8 mouse cellular contexts compared by ENCODE assay signal in the genomic region with DNA sequence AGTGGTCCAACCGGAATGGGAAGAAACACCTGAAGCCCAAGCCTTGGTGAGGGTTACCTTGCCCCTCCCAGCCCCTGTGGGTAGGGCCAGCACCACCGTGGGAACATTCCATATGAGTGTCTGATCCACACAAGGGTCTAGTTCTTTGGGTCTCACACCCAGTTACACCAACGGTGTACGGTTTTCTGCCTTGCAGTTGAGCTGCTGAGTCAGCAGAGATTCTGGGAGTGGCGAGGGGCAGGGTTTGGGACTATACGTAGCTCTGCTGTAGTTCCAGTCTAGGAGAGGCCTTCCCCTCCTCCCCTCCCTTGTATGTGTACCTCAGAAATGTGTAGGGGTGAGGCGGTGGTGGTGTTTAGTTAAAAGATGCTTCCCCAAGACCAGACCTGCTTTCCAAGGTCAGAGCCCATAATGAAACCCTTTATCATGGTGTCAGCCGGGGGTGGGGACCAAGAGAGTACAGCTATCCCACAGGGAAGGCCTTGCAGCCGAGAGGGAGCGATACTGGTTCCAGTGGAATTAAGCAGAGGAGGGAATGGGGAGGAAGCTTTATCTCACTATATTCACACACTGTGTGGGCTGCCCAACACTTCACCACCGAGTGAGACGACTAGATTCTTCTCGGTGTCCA. TPM values are rescaled to one million over a fixed set of nuclear protein-coding genes. Genes with fewer than 3 reads are reported as not detected.
A peak's percentile ranks its signal among the peaks of the same experiment; 100 is the strongest.
DNase-seq lines count a peak whose midpoint lies in the region; ATAC-seq lines count a peak whose summit lies in the region.

No protein-coding gene starts in this region.

- H3K4me1 ChIP-seq in heart, embryonic 14.5 days (ENCODE audit: control insufficient read depth in 2 of 2, insufficient read depth in 2 of 2, low read length in 2 of 2): peaks cover 8 to 10% of the 10 kb centered on the region in 2 experiments; a peak in 2 of 4 replicates
- peaks cover 21% of the 10 kb centered on the region for H3K4me1 ChIP-seq in embryonic facial prominence, embryonic 13.5 days
- H3K4me1 ChIP-seq in limb, embryonic 12.5 days (replicated peaks): peaks cover 20% of the 10 kb centered on the region
- peaks cover 20% of the 10 kb centered on the region for H3K4me1 ChIP-seq in midbrain, embryonic 13.5 days (replicated peaks)

- peak overlapping the region in 1 of 2 experiments; percentile 74; a peak in 2 of 4 replicates for H3K4me3 ChIP-seq in heart, embryonic 14.5 days (ENCODE audit: control insufficient read depth in 1 of 2, insufficient read depth in 1 of 2, low read depth in 1 of 2, low read length in 2 of 2)
- peak overlapping the region; percentile 65; the same call in 1 of the 2 replicates for H3K4me3 ChIP-seq in embryonic facial prominence, embryonic 13.5 days
- H3K4me3 ChIP-seq in limb, embryonic 12.5 days (replicated peaks): peak overlapping the region; percentile 61
- H3K4me3 ChIP-seq in midbrain, embryonic 13.5 days (replicated peaks): peak overlapping the region; percentile 66

- no peak overlapping the region for H3K27ac ChIP-seq in heart, embryonic 14.5 days (replicated peaks in 1 of 2; ENCODE audit: control insufficient read depth in 1 of 2, insufficient read depth in 1 of 2, low read depth in 2 of 2, low read length in 2 of 2)
- H3K27ac ChIP-seq in embryonic facial prominence, embryonic 13.5 days: peak overlapping the region; percentile 96
- peak overlapping the region; percentile 94 for H3K27ac ChIP-seq in limb, embryonic 12.5 days
- H3K27ac ChIP-seq in midbrain, embryonic 13.5 days: no peak overlapping the region

- H3K36me3 ChIP-seq in heart, embryonic 14.5 days (ENCODE audit: control insufficient read depth, insufficient read depth, low read length): no peaks in the 10 kb centered on the region
- H3K36me3 ChIP-seq in embryonic facial prominence, embryonic 13.5 days: no peaks in the 10 kb centered on the region
- no peaks in the 10 kb centered on the region for H3K36me3 ChIP-seq in limb, embryonic 12.5 days
- H3K36me3 ChIP-seq in midbrain, embryonic 13.5 days: no peaks in the 10 kb centered on the region

- ATAC-seq in heart, embryonic 14.5 days (ENCODE audit: insufficient number of reproducible peaks, insufficient read depth, low FRiP score, low read depth): no peak
- ATAC-seq in embryonic facial prominence, embryonic 13.5 days (ENCODE audit: insufficient number of reproducible peaks, insufficient read depth, low FRiP score, low TSS enrichment, low read depth): 0 out of 2 replicates have a peak, but pooled peaks have one; percentile 9
- ATAC-seq in limb, embryonic 12.5 days (ENCODE audit: insufficient number of reproducible peaks, insufficient read depth, low FRiP score, low TSS enrichment, low read depth): no peak
- no peak for ATAC-seq in midbrain, embryonic 13.5 days

- peak overlapping the region; percentile 98 for H3K4me2 ChIP-seq in heart, embryonic 14.5 days (ENCODE audit: low read length)
- H3K4me2 ChIP-seq in embryonic facial prominence, embryonic 13.5 days: peak overlapping the region; percentile 71
- peak overlapping the region; percentile 88 for H3K4me2 ChIP-seq in limb, embryonic 12.5 days
- H3K4me2 ChIP-seq in midbrain, embryonic 13.5 days (replicated peaks): peak overlapping the region; percentile 92

- H3K27me3 ChIP-seq in heart, embryonic 14.5 days (ENCODE audit: control insufficient read depth, insufficient read depth, low read length): 0 out of 2 replicates have a peak, but pooled peaks cover 3% of the 10 kb centered on the region
- no peaks in the 10 kb centered on the region for H3K27me3 ChIP-seq in embryonic facial prominence, embryonic 13.5 days
- no peaks in the 10 kb centered on the region for H3K27me3 ChIP-seq in limb, embryonic 12.5 days
- peaks cover 8% of the 10 kb centered on the region for H3K27me3 ChIP-seq in midbrain, embryonic 13.5 days

- no peaks in the 10 kb centered on the region for H3K9me3 ChIP-seq in heart, embryonic 14.5 days (ENCODE audit: control insufficient read depth, low read length)
- no peaks in the 10 kb centered on the region for H3K9me3 ChIP-seq in embryonic facial prominence, embryonic 13.5 days
- no peaks in the 10 kb centered on the region for H3K9me3 ChIP-seq in limb, embryonic 12.5 days
- no peaks in the 10 kb centered on the region for H3K9me3 ChIP-seq in midbrain, embryonic 13.5 days

- DNase-seq in heart, postnatal 4 days: no peak
- no peak for DNase-seq in B cell, adult 2 months
- no peak for DNase-seq in left cerebral cortex, adult 18-20 months (ENCODE audit: low spot score in 2 of 2)
- DNase-seq in layer of hippocampus, postnatal 36 days: no peak

- WGBS in heart, embryonic 14.5 days: 30% methylated on average over 13 of the region's 13 CpGs
- WGBS in embryonic facial prominence, embryonic 13.5 days: 24% methylated on average over 13 of the region's 13 CpGs
- WGBS in limb, embryonic 12.5 days: 19% methylated on average over 13 of the region's 13 CpGs
- 39% methylated on average over 13 of the region's 13 CpGs for WGBS in midbrain, embryonic 13.5 days

- no peak overlapping the region for H3K9ac ChIP-seq in heart, embryonic 14.5 days (ENCODE audit: low read length)
- H3K9ac ChIP-seq in embryonic facial prominence, embryonic 13.5 days: peak overlapping the region; percentile 87; the same call in 1 of the 2 replicates
- peak overlapping the region; percentile 79; the same call in 1 of the 2 replicates for H3K9ac ChIP-seq in limb, embryonic 12.5 days (replicated peaks)
- H3K9ac ChIP-seq in midbrain, embryonic 13.5 days (replicated peaks): 0 out of 2 replicates have a peak overlapping the region, but pooled peaks have one; percentile 2

RNA-seq across cellular contexts. Expression of gene Kdm5b, which starts 4.6 kb away (rescaled TPM):
- polyA plus RNA-seq in heart, embryonic 14.5 days (2014; fragmentation: Nextera tagmentation; extraction: Ambion mirVana): 33.6 and 38.6 TPM in 2 replicates
- total RNA-seq in heart, postnatal 4 days (2021): 10 to 100 TPM; 27.8 to 28.6 TPM
- 88.9 and 93.9 TPM in 2 replicates for polyA plus RNA-seq in embryonic facial prominence, embryonic 13.5 days (2015; fragmentation: Nextera tagmentation; extraction: Ambion mirVana)
- polyA plus RNA-seq in limb, embryonic 12.5 days (2016; fragmentation: Nextera tagmentation; extraction: Ambion mirVana): 105 and 111 TPM in 2 replicates
- polyA plus RNA-seq in midbrain, embryonic 13.5 days (2015; fragmentation: Nextera tagmentation; extraction: Ambion mirVana): 110 and 111 TPM in 2 replicates
- 10 to 100 TPM; 63.5 to 69.8 TPM for total RNA-seq in left cerebral cortex, adult 18-20 months (2021)
- 10 to 100 TPM; 72.0 to 73.4 TPM for total RNA-seq in layer of hippocampus, postnatal 36 days (2021)

RNA-seq across cellular contexts. Expression of gene Mgat4e, which starts 5.9 kb away (rescaled TPM):
- not detected in 2 replicates for polyA plus RNA-seq in heart, embryonic 14.5 days (2014; fragmentation: Nextera tagmentation; extraction: Ambion mirVana)
- not detected for total RNA-seq in heart, postnatal 4 days (2021)
- polyA plus RNA-seq in embryonic facial prominence, embryonic 13.5 days (2015; fragmentation: Nextera tagmentation; extraction: Ambion mirVana): not detected in 2 replicates
- polyA plus RNA-seq in limb, embryonic 12.5 days (2016; fragmentation: Nextera tagmentation; extraction: Ambion mirVana): not detected in 2 replicates
- polyA plus RNA-seq in midbrain, embryonic 13.5 days (2015; fragmentation: Nextera tagmentation; extraction: Ambion mirVana): not detected in 2 replicates
- not detected for total RNA-seq in left cerebral cortex, adult 18-20 months (2021)
- not detected for total RNA-seq in layer of hippocampus, postnatal 36 days (2021)

Comparison
In these comparisons a context has a peak if more than half of its experiments do, and no peak if none do; other contexts are left out.
1. H3K27ac ChIP-seq: peak in embryonic facial prominence, embryonic 13.5 days (single experiment) and limb, embryonic 12.5 days (single experiment); none in heart, embryonic 14.5 days (0 of 2) and midbrain, embryonic 13.5 days (single experiment).
2. Peak in every context shown above with its lines, with median percentiles within 50 percentile points of each other: H3K4me2 ChIP-seq.